Mouse (Mus musculus): ENCODE measurements around the gene Nfya. TPM values are rescaled to one million over a fixed set of nuclear protein-coding genes. Genes with fewer than 3 reads are reported as not detected.

The Nfya gene
- total and polyA plus RNA-seq, 3 experiments = 56.9 to 97.8 TPM; not detected in 1

GRCm38 (mm10) chr17:48376102-48376501 is 33.6 kb downstream of the Nfya start:
- no peaks in the 10 kb centered on the region for H3K36me3 ChIP-seq (ENCODE audit: control insufficient read depth in 1 of 2, insufficient read depth in 2 of 2, low read length in 2 of 2)

DNA sequence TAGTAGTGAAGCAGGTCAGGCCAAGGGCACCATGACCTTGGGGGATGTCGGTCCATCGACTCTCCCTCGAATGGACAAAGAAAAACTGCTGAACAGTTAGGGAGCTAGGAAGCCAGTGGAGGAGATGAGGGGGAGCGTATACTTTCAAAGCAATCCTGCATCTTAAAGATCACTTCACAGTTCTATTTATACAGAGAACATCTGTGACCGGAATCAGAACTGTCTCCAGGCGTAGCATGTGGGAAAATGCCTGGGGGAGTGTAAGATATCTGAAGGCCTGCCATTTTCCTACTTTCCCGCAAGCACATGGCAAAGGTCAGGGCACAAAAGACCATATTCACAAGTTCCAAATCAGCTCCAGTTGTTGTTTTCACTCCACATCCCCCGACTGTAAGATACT is 36.7 kb downstream of the Nfya start:
- no peaks in the 10 kb centered on the region for H3K4me1 ChIP-seq (ENCODE audit: control insufficient read depth in 1 of 2, insufficient read depth in 2 of 2, low read length in 2 of 2)
- H3K79me2 ChIP-seq (ENCODE audit: control insufficient read depth, insufficient read depth, low read length, poor library complexity) = no peaks in the 10 kb centered on the region
- no peaks in the 10 kb centered on the region for H3K9me3 ChIP-seq (replicated peaks; ENCODE audit: insufficient read depth, low read length)
- no peak overlapping the region for H3K9ac ChIP-seq (ENCODE audit: control insufficient read depth, low read depth, low read length, poor library complexity, severe bottlenecking)
- no peaks in the 10 kb centered on the region for H3K27me3 ChIP-seq (ENCODE audit: control insufficient read depth in 1 of 2, insufficient read depth in 2 of 2, low read length in 2 of 2)
- DNase-seq (ENCODE audit: low read depth, low spot score) = no peak
- no peaks in the 10 kb centered on the region for H3K36me3 ChIP-seq (ENCODE audit: control insufficient read depth in 1 of 2, insufficient read depth in 2 of 2, low read length in 2 of 2)
- H3K4me3 ChIP-seq (ENCODE audit: control insufficient read depth in 1 of 2, insufficient read depth in 1 of 2, low read depth in 2 of 2, low read length in 2 of 2) = no peak overlapping the region
- H3K27ac ChIP-seq (ENCODE audit: control insufficient read depth, low read depth, low read length) = no peak overlapping the region
- TF ChIP-seq KAT2A (conservative IDR thresholded peaks at IDR 0.05; ENCODE audit: low read depth, low read length) = no peak
- TF ChIP-seq JUND (IDR thresholded peaks at IDR 0.05; ENCODE audit: low read depth, low read length) = no peak
- TF ChIP-seq ZKSCAN1 (IDR thresholded peaks at IDR 0.05; ENCODE audit: low read depth, low read length) = no peak
- TF ChIP-seq POLR2A (IDR thresholded peaks at IDR 0.05; ENCODE audit: control insufficient read depth in 1 of 2, insufficient read depth in 1 of 2, low read depth in 1 of 2, low read length in 2 of 2, poor library complexity in 1 of 2) = no peak

More at GRCm38 (mm10) chr17:48376102-48376501, 33.6 kb downstream of the Nfya start:
- Histone ChIP-seq H3K4me3 (ENCODE audit: control insufficient read depth in 1 of 2, insufficient read depth in 1 of 2, low read depth in 2 of 2, low read length in 2 of 2) (no peak overlapping the region), H3K9ac (ENCODE audit: control insufficient read depth, low read depth, low read length, poor library complexity, severe bottlenecking) (no peak overlapping the region), H3K27me3 (ENCODE audit: control insufficient read depth in 1 of 2, insufficient read depth in 2 of 2, low read length in 2 of 2) (no peaks in the 10 kb centered on the region), H3K4me1 (ENCODE audit: control insufficient read depth in 1 of 2, insufficient read depth in 2 of 2, low read length in 2 of 2) (no peaks in the 10 kb centered on the region), H3K27ac (ENCODE audit: control insufficient read depth, low read depth, low read length) (no peak overlapping the region), H3K79me2 (ENCODE audit: control insufficient read depth, insufficient read depth, low read length, poor library complexity) (no peaks in the 10 kb centered on the region), H3K9me3 (replicated peaks; ENCODE audit: insufficient read depth, low read length) (no peaks in the 10 kb centered on the region)
- no peak for TF ChIP-seq MXI1 (IDR thresholded peaks at IDR 0.05; ENCODE audit: low read depth, low read length)
- no peak for TF ChIP-seq CHD1 (IDR thresholded peaks at IDR 0.05; ENCODE audit: low read depth, low read length)
- no peak for TF ChIP-seq POLR2AphosphoS2 (IDR thresholded peaks at IDR 0.05; ENCODE audit: low read length)
- TF ChIP-seq CTCF (IDR thresholded peaks at IDR 0.05 in 2 of 3, conservative IDR thresholded peaks at IDR 0.05 in 1 of 3; ENCODE audit: control insufficient read depth in 1 of 3, insufficient read depth in 1 of 3, low read depth in 2 of 3, low read length in 3 of 3, poor library complexity in 1 of 3, severe bottlenecking in 1 of 3) = no peak
- no peak for TF ChIP-seq POLR2A (IDR thresholded peaks at IDR 0.05; ENCODE audit: control insufficient read depth in 1 of 2, insufficient read depth in 1 of 2, low read depth in 1 of 2, low read length in 2 of 2, poor library complexity in 1 of 2)
- TF ChIP-seq GABPA (IDR thresholded peaks at IDR 0.05; ENCODE audit: low read depth, low read length) = no peak
- no peak for TF ChIP-seq UBTF (IDR thresholded peaks at IDR 0.05; ENCODE audit: borderline replicate concordance, insufficient read depth, low read depth, low read length)
- no peak for TF ChIP-seq ZNF384 (IDR thresholded peaks at IDR 0.05; ENCODE audit: low read depth, low read length)
- no peak for TF ChIP-seq ELF1 (IDR thresholded peaks at IDR 0.05; ENCODE audit: low read depth, low read length)
- no peak for TF ChIP-seq ZC3H11A (IDR thresholded peaks at IDR 0.05; ENCODE audit: low read depth, low read length)
- TF ChIP-seq EP300 (IDR thresholded peaks at IDR 0.05; ENCODE audit: low read depth in 1 of 2, low read length in 2 of 2) = no peak
- TF ChIP-seq GATA1 (IDR thresholded peaks at IDR 0.05; ENCODE audit: low read depth, low read length) = no peak
- no peak for TF ChIP-seq NRF1 (IDR thresholded peaks at IDR 0.05; ENCODE audit: insufficient read depth, low read depth, low read length, poor library complexity, severe bottlenecking)
- TF ChIP-seq USF2 (IDR thresholded peaks at IDR 0.05; ENCODE audit: borderline replicate concordance in 1 of 2, insufficient read depth in 1 of 2, low read depth in 1 of 2, low read length in 2 of 2) = no peak
- no peak for TF ChIP-seq USF1 (IDR thresholded peaks at IDR 0.05; ENCODE audit: low read depth, low read length)
- no peak for TF ChIP-seq MAX (IDR thresholded peaks at IDR 0.05; ENCODE audit: low read length)
- no peak for TF ChIP-seq MAZ (IDR thresholded peaks at IDR 0.05; ENCODE audit: low read depth, low read length)
- no peak for TF ChIP-seq POLR2AphosphoS5 (IDR thresholded peaks at IDR 0.05; ENCODE audit: borderline replicate concordance, low read depth, low read length)
- TF ChIP-seq MYC (IDR thresholded peaks at IDR 0.05; ENCODE audit: low read depth, low read length) = no peak
- no peak for DNase-seq (ENCODE audit: low read depth, low spot score)
